Mouse (Mus musculus) retina, embryonic 14.5 days (tissue): ENCODE data around the gene Hacd2.

Experiments used
- DNase-seq: peaks from one replicate; pipeline ENCODE4 v3.0.0-alpha.2; 2015; ENCODE audit warnings: low spot score

Hacd2 gene

GRCm38 (mm10) chr16:35007361-35007760, 14.9 kb upstream of the Hacd2 start:
- no peak for DNase-seq

DNA sequence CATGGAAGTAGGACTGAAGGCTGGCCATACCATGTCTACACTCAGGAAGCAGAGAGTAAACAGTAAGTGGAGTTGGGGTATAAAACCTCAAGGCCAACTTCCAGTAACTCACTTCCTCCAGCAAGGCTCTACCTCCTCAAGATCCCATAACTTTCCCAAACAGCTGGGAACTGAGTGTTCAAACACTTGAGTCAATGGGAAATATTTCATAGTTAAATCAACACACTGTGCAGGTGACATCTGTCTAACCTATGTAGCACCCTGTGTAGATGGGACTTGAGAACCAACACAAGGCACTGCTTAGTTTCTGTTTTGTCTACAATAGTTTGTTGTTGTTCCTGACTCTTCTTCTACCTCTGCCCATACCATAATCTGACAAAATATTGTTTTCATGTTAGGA, 13.8 kb upstream of the Hacd2 start:
- no peak for DNase-seq

GRCm38 (mm10) chr16:35013501-35013900, 8.7 kb upstream of the Hacd2 start:
- DNase-seq: no peak

GRCm38 (mm10) chr16:35016491-35016890, 5.7 kb upstream of the Hacd2 start:
- no peak for DNase-seq

GRCm38 (mm10) chr16:35018470-35018974, 3.7 kb upstream of the Hacd2 start:
- DNase-seq: no peak

DNA sequence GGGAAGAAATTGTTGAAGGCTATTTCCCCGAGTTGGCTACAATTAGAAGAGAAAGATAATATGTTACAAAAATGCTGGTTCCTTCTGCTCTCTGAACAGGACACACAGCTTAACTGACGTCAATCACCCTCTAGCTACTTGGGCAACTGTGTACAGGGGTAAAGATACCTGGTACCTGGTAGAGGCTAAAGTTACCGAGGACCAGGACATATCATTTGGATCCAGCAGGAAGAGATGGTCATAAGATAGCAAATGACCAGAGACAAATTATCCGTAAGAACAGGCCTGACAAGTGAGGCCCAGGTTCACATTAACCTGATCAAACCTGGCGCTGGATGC, 356 bp upstream of the Hacd2 start:
- DNase-seq: no peak

GRCm38 (mm10) chr16:35023138-35023735, 1.0 kb downstream of the Hacd2 start:
- DNase-seq: peak; percentile 8

DNA sequence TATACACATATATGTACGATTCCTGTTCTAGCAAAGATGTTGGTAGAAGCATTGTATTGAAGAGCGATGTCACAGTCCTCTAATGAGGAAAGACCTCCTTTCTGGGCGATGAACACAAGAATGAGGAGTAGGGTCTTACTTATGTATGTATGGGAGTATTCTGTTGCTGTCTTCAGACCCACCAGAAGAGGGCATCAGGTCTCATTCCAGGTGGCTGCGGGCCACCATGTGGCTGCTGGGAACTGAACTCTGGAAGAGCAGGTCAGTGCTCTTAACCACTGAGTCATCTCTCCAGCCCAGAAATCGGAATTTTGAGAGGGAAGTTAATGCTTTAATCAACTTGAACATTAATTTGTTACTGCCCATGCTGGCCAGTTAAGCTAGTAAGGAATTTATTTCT, 2.1 kb downstream of the Hacd2 start:
- peak; percentile 22 for DNase-seq

DNA sequence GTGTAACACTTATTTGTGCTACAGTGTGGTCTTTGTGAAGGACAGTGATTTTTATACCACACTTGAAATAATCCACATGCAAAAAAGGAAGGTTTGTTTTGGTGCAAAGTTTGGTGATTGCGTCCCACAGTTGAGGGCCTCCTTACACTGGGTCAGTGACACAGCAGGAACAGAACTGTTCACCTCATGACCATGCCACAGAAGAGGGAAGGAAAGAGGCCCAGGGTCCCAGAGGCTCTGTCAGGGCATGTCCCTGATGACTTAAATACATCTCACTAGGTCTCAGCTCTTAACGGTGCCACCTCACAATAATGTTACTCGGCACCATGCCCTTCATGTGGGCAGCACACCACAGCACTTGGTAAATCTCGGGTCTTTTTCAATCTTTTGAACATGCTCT, 3.1 kb downstream of the Hacd2 start:
- no peak for DNase-seq

- DNase-seq: no peak
Measured at GRCm38 (mm10) chr16:35033241-35033640, 11.0 kb downstream of the Hacd2 start.

DNA sequence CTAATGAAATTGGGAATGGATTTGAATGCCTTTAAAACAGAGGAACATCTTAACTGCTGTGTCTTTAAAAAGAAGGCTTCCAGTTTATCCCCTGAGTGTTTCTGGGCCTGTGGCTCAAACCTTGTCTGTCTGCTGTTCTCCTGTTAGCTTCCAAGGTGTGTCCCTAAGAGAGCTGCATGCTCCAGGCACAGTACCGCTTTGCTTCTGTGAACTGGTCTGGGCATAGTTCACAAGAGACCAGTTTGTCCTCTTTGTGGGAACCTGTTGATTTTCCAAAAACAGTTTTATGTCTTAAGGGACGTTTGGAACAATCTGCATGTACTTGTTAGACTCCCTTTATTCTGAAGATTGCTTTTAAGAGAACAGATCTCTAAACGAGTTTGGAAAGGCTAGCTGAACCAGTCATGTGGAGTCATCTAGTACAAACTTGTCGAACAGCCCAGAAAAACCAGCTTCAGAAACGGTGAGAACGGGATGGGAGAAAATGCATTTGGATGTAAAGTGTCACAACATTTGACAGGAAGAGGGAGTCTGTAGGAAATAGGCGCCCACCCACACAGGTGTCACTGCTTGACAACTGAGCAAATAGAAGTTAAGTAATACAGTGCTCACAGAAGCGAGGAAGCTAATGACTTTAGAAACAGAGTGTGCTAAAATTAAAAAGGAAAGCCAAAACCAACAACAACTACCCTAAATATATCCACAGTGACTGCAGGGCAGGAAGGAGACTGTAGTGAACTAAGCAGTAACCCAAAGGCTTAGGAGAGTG, 11.8 kb downstream of the Hacd2 start:
- no peak for DNase-seq

- DNase-seq: no peak
Measured at GRCm38 (mm10) chr16:35034971-35035370, 12.7 kb downstream of the Hacd2 start.

DNA sequence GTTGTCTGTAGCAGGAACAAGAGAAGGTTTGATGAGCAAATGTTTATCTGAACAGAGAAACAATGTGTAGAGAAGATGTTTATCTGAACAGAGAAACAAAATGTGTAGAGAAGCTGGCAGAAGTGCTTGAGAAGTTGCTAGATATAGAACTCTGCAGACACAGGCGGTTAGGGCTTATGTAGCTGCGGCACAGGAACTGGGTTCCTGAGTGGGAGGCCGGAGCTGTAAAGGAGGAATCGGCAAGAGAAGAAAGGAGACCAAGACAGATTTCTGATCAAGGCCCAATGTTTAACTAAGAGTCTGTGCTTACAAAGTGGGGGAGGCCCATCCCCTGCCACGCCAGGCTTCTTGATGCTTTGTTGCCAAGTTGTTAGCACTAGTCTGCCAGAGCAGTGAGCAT, 14.5 kb downstream of the Hacd2 start:
- no peak for DNase-seq

DNA sequence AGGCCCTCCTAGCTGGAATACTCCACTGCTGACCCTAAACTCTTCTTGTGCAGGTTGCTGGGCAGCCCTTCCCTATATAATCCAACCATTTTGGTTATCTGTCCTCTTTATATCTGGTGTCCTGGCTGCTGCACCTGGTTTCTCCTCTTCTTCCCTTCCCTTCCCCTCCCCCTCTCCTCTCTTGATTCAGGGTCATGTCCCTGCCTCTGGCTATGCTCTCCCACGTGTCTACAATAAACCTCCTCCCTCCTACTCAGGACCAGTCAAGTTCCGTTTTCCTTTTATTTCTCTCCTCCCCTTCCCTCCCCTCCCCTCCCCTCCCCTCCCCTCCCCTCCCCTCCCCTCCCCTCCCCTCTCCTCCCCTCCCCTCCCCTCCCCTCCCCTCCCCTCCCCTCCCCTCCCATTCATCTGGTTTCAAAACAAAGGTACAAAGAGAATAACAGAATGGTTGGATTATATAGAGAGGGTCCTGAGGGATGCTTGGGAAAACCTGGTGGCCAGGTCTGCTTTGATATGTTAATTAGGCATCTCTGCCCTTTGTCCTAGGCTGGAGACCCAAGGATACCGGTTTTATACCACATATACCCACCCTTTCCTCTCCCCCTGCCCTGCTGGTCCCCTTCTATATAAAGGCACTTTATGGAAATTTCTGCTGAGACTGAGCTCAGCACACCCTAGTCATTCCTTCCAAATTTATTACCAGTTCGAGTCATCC, 16.3 kb downstream of the Hacd2 start:
- no peak for DNase-seq

GRCm38 (mm10) chr16:35040154-35040553, 17.9 kb downstream of the Hacd2 start:
- no peak for DNase-seq

GRCm38 (mm10) chr16:35041001-35041400, 18.8 kb downstream of the Hacd2 start:
- DNase-seq: no peak

DNA sequence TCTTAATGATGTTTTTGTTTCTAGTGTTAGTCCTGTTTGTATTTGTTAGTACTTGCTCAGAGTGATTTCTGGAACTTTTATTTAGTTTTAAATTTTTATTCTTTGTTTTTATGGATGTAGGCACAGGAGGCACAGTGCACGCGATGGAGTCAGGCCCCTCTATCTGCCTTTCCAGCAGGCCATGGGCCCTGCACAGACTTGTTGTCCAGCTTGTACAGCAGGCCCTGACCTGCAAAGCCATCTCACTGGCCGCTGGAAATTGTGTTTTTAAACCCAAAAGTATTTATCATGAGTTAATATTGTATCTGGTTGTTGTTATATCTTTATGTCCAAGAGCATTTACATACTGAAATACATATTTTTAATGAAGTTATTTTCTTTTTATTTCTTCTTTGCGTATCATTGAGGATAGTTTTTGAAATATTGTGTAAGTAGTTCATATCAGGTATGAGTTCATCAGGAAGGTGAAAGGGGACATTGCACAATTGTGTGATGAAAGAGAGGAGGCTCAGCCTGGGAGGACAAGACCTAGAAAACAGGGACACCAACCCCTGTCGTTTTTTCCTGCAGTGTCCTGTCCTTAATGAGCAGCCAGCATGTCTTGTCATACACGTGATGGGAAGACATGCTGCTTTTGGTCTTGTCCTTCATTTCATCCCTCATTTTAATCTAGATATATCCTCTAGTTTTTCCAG, 24.0 kb downstream of the Hacd2 start:
- no peak for DNase-seq

DNA sequence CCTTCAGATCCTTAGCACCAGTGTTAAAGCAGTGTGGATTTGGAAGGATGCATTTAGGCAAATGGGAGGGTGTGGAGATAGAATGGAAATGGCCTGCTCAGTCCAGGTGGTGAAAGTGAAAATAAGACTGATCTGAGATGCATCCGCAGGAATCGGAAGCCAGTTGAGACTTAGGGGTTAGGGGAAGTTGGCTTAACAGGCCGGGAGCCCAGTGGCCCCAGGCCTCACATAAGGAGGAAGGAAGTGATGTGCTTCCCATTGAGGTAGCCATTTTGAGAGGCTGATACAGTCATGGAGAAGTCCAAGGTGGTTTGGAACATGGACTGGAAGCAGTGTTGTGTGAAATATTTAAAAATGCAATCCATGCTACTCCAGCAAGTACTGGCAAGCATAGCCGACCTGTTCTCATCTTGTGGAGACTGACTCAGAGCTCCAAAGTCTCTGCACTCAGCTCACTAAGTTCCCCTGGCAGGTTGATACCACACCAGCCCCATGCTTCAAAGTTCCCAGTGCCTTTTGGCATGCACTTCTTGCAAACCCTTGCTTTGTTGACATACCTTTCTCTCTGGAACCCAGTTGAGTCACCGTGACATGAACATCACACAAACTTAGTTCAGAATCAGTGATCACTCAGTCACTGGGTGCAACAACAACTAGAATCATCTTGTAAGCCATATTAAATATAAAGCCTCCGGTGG, 25.2 kb downstream of the Hacd2 start:
- no peak for DNase-seq

DNA sequence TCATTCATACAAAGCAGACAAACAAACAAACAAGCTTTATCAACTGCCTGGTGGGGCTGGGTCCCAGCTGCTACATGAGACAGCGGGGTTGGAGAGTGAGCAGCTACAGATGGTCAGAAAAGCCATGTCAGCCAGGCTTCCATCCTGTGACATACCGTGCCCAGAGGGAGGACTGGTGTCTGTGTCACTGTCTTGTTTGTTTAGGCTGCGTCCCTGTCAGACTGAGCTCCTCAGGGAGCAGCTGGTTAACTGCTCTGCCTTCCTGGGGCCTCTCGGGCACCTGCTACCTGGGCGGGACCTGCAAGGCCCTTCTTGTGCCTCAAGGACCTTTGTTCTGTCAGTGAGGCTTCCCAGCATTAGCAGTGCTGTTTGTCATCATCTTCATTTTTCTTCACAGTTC, 28.8 kb downstream of the Hacd2 start:
- peak; percentile 39 for DNase-seq

DNA sequence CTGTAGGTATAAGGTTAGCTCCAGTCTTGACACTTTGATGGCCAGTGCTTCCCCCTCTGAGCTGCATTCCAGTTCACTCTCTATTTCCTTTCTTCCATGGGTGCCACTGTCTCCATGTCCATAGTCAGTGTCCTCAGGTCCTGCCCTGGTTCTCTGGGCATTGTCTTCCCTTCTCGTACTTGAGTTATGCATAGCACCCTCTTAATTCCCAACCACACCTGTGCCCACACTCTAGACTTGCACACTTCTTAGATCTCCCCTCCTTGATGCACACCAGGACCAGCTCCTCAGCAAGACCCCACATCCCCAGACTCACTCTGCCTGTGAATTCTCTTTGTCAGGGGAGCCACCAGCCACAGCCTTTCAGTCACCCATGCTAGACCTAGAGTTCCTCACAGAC, 30.0 kb downstream of the Hacd2 start:
- no peak for DNase-seq

DNA sequence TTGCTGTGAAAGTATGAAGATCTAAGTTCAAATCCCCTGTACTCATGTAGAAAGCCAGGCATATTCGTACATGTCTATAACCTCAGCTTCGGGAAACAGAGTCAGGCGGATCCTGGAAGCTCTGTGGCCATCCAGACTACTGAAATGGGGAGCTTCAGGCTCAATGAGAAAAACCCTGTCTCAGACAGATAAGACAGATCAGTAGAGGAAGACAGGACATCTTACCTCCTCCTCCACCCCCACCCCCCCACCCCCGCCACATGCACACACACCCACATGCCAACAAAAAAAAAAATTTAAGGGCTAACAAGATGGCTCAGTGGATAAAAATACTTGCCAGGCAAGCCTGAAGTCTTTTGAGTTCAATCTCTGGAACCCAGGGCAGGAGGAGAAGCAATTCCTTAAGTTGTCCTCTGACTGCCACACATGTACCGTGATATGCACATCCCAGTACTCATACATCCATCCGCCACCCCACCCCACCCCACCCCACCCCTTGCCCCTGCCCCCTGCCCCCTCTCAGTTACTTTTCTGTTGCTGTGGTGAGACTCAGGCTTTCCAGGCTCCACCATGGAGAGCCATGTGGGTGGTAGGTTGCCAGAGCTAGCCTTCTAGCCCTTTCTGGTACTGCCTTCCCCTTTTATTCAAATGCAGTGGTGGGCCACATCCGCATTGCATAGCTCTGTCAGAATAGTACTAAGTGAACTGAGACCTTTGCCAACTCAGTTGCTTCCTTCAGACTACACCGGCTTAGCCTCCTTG, 32.4 kb downstream of the Hacd2 start:
- no peak for DNase-seq
